Comparison of ENCODE assay signal across 8 mouse cellular contexts in the genomic region with DNA sequence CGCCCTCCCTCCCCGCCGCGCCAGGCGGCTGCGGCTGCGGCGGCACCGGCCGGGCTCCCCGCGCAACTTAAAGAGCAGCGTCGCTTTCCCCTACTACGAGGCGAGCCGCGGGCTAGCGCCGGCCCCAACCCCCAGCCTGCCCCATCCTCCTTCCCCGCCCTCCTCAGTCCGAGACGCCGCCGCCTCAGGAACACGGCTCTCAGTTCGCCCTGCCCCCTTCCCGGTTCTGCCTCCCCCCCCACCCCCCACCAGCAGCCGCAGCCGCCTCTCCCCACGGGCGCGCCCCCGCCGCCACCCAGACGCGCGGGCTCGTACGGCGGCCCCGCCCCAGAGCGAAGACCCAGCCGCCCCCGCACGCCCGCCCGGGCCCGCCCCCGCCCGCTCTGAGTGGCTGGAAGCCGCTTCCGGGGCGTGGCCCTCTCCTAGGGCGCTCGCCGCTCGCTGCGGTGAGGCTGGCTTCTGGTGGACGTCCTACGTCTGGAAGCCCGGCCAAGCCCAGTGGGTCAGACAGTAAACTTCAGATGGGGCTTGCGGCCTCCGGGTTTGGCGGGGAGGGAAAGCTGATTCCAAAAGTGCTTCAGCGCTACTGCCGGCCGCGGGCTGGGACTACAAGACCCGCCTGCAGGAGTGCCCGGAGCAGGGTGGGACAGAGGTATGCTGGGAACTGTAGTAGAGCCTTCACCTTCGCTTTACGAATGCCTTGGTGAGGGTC. TPM values are rescaled to one million over a fixed set of nuclear protein-coding genes. Genes with fewer than 3 reads are reported as not detected.
DNase-seq lines count a peak whose midpoint lies in the region; ATAC-seq lines count a peak whose summit lies in the region.

A gene (minus strand): TSS at position 92 of the 712 bp plus-strand sequence.

- no peaks in the 10 kb centered on the region for H3K27me3 ChIP-seq in megakaryocyte, embryonic 14.5 days (replicated peaks)

- peaks cover 32% of the 10 kb centered on the region for H3K4me1 ChIP-seq in megakaryocyte, embryonic 14.5 days

- DNase-seq in ZHBTc4 (ENCODE audit: low read depth, low spot score): peak; percentile 98
- DNase-seq in gastrocnemius, adult 8-10 months (ENCODE audit: low spot score in 2 of 2): peak; percentile 92 to 98
- DNase-seq in hindlimb bud, embryonic 11.5 days (ENCODE audit: extremely low spot score, low read depth, low spot score): peak; percentile 58
- DNase-seq in left cerebral cortex, adult 8-10 months (ENCODE audit: low spot score in 2 of 2): peak; percentile 86 to 95
- peak; percentile 96 to 97 for DNase-seq in right cerebral cortex, postnatal 10 days (ENCODE audit: low spot score in 2 of 2)
- peak; percentile 91 for DNase-seq in urinary bladder, postnatal 25 days (ENCODE audit: low spot score)

- H3K4me3 ChIP-seq in megakaryocyte, embryonic 14.5 days (replicated peaks): peak within 1 kb of the TSS; percentile 95

- peaks cover 10% of the 10 kb centered on the region for H3K36me3 ChIP-seq in megakaryocyte, embryonic 14.5 days (replicated peaks; ENCODE audit: low read length)

- no peaks in the 10 kb centered on the region for H3K9me3 ChIP-seq in megakaryocyte, embryonic 14.5 days

- ATAC-seq in common myeloid progenitor, adult 5-6 weeks (replicated peaks; ENCODE audit: low read depth, poor library complexity, severe bottlenecking): peak; percentile 88

RNA-seq across cellular contexts. Expression of the gene that starts here (rescaled TPM):
- 44.6 and 45.5 TPM in 2 replicates for total RNA-seq in common myeloid progenitor, adult 5-6 weeks (2017)
- 10 to 100 TPM in 3 of 4 experiments, 1 to 10 TPM in 1; 8.3 to 15.7 (median 12.5) TPM for total RNA-seq in gastrocnemius, adult 8-10 months (2022)
- 10 to 100 TPM; 33.5 to 42.5 (median 37.1) TPM for total RNA-seq in left cerebral cortex, adult 8-10 months (2022)
- polyA plus RNA-seq in megakaryocyte, embryonic 14.5 days (2012; ENCODE audit: insufficient read depth, low replicate concordance): 20.9 and 34.8 TPM in 2 replicates

Comparison
In these comparisons a context has a peak if more than half of its experiments do, and no peak if none do; other contexts are left out.
1. Peak in every context shown above with its lines: DNase-seq, ATAC-seq and H3K4me3 ChIP-seq.